Mouse (Mus musculus) E14TG2a.4 (cell line): ENCODE data around the gene Ccdc106.

Experiments used
- CTCF ChIP-seq: conservative IDR thresholded peaks from 2 replicates; pipeline ENCODE4 v1.5.1; 2014; ENCODE audit warnings: low read length
- POU5F1 ChIP-seq: IDR thresholded peaks from 2 replicates; pipeline ENCODE4 v1.6.1; 2014; ENCODE audit warnings: low read length, borderline replicate concordance

- no peak for TF ChIP-seq CTCF
- no peak for TF ChIP-seq POU5F1
These were observed 844 bp downstream of the Ccdc106 start for GRCm38 (mm10) chr7:5021197-5021596.
